ENCODE assay signal across 9 mouse cellular contexts in genomic region chr13:31625333-31626101, GRCm38 (mm10). TPM values are rescaled to one million over a fixed set of nuclear protein-coding genes. Genes with fewer than 3 reads are reported as not detected.
DNase-seq lines count a peak whose midpoint lies in the region; ATAC-seq and TF ChIP-seq lines count a peak whose summit lies in the region.
"Had no signal": no experiment of that assay in that cellular context is flagged by ENCODE, and none has a peak within 500 bp of the region (broad histone marks: within the 10 kb centered on the region; RNA-seq: fewer than 3 reads in every experiment).

Gene Foxf2 (plus strand): TSS chr13:31625816.

- WGBS in limb, embryonic 13.5 days, result under 1% methylated on average over 66 of the region's 74 CpGs
- WGBS in midbrain, postnatal 0 days, result 0% methylated on average over 37 of the region's 74 CpGs

- H3K4me2 ChIP-seq in limb, embryonic 13.5 days (replicated peaks), result peak within 1 kb of the TSS; percentile 94
- peak within 1 kb of the TSS; percentile 84 for H3K4me2 ChIP-seq in midbrain, postnatal 0 days (ENCODE audit: low read depth, low read length, poor library complexity, severe bottlenecking)

- H3K27me3 ChIP-seq in limb, embryonic 13.5 days, result peaks cover 99% of the 10 kb centered on the region
- peaks cover 93% of the 10 kb centered on the region for H3K27me3 ChIP-seq in midbrain, postnatal 0 days (ENCODE audit: insufficient read depth, low read length)

- no peaks in the 10 kb centered on the region for H3K9me3 ChIP-seq in limb, embryonic 13.5 days
- no peaks in the 10 kb centered on the region for H3K9me3 ChIP-seq in midbrain, postnatal 0 days (ENCODE audit: low read length)

- no peaks in the 10 kb centered on the region for H3K36me3 ChIP-seq in limb, embryonic 13.5 days
- H3K36me3 ChIP-seq in midbrain, postnatal 0 days (ENCODE audit: insufficient read depth, low read length), result no peaks in the 10 kb centered on the region

- no peak for TF ChIP-seq CTCF in midbrain, postnatal 0 days (IDR thresholded peaks at IDR 0.05)

- peak; percentile 36 for DNase-seq in adrenal gland, postnatal 25 days
- DNase-seq in adrenal gland, adult 8-10 months, result no peak
- peak; percentile 68 for DNase-seq in R1 (ENCODE audit: low read depth, low spot score)
- DNase-seq in midbrain, postnatal 0 days (ENCODE audit: low spot score), result no peak
- DNase-seq in right cerebral cortex, postnatal 25 days, result no peak

- peak; percentile 31 for ATAC-seq in granulocyte monocyte progenitor cell, adult 5-6 weeks (replicated peaks; ENCODE audit: poor library complexity, severe bottlenecking)
- no peak for ATAC-seq in limb, embryonic 13.5 days (ENCODE audit: low FRiP score, low read depth)
- ATAC-seq in midbrain, postnatal 0 days (ENCODE audit: low FRiP score), result 0 out of 2 replicates have a peak, but pooled peaks have one; percentile 27
- ATAC-seq in megakaryocyte progenitor cell, adult 5-6 weeks (replicated peaks; ENCODE audit: poor library complexity), result no peak

- no peak within 1 kb of the TSS for H3K27ac ChIP-seq in limb, embryonic 13.5 days
- peak within 1 kb of the TSS; percentile 6; the same call in 1 of the 2 replicates for H3K27ac ChIP-seq in midbrain, postnatal 0 days (ENCODE audit: low read depth, low read length)

- peak within 1 kb of the TSS; percentile 68 for H3K9ac ChIP-seq in limb, embryonic 13.5 days
- peak within 1 kb of the TSS; percentile 37; the same call in 1 of the 2 replicates for H3K9ac ChIP-seq in midbrain, postnatal 0 days (replicated peaks; ENCODE audit: low read length, poor library complexity, severe bottlenecking)

- peak within 1 kb of the TSS; percentile 55 for H3K4me3 ChIP-seq in limb, embryonic 13.5 days
- peak within 1 kb of the TSS; percentile 39 for H3K4me3 ChIP-seq in midbrain, postnatal 0 days (ENCODE audit: low read depth, low read length)

- H3K4me1 ChIP-seq in limb, embryonic 13.5 days, result peaks cover 37% of the 10 kb centered on the region
- H3K4me1 ChIP-seq in midbrain, postnatal 0 days (ENCODE audit: insufficient read depth, low read length), result peaks cover 13% of the 10 kb centered on the region

RNA-seq across cellular contexts. Expression of gene Foxf2, which starts in this region (rescaled TPM):
- not detected in 2 replicates for total RNA-seq in adrenal gland, postnatal 25 days (2021)
- total RNA-seq in adrenal gland, adult 8-10 months (2022), result not detected
- not detected in 2 replicates for total RNA-seq in granulocyte monocyte progenitor cell, adult 5-6 weeks (2014; fragmentation: Nextera tagmentation)
- not detected in 2 replicates for total RNA-seq in granulocyte monocyte progenitor cell, adult 5-6 weeks (2017)
- 2.7 and 3.0 TPM in 2 replicates for polyA plus RNA-seq in limb, embryonic 13.5 days (2015; fragmentation: Nextera tagmentation; extraction: Ambion mirVana)
- 7.5 and 11.0 TPM in 2 replicates for total RNA-seq in midbrain, postnatal 0 days (2014; rRNA removed)
- polyA plus RNA-seq in midbrain, postnatal 0 days (2015; fragmentation: Nextera tagmentation; extraction: Ambion mirVana), result 4.3 and 5.1 TPM in 2 replicates
- total RNA-seq in megakaryocyte progenitor cell, adult 5-6 weeks (2015), result not detected in 2 replicates
- not detected in 2 replicates for total RNA-seq in megakaryocyte progenitor cell, adult 5-6 weeks (2017)
- total RNA-seq: gastrocnemius, postnatal 36 days had no signal

Comparison
In these comparisons a context has a peak if more than half of its experiments do, and no peak if none do; other contexts are left out.
1. Peak in DNase-seq in adrenal gland, postnatal 25 days; RNA of the gene not detected or under 1 TPM.
2. Peak in ATAC-seq in granulocyte monocyte progenitor cell, adult 5-6 weeks; RNA of the gene not detected or under 1 TPM.